Mouse (Mus musculus): Measurements from ENCODE around the gene Pex14. TPM values are rescaled to one million over a fixed set of nuclear protein-coding genes. Genes with fewer than 3 reads are reported as not detected.

The Pex14 gene
- polyA plus RNA-seq, 1 experiment from 2014 or later: 42.4 TPM

DNA sequence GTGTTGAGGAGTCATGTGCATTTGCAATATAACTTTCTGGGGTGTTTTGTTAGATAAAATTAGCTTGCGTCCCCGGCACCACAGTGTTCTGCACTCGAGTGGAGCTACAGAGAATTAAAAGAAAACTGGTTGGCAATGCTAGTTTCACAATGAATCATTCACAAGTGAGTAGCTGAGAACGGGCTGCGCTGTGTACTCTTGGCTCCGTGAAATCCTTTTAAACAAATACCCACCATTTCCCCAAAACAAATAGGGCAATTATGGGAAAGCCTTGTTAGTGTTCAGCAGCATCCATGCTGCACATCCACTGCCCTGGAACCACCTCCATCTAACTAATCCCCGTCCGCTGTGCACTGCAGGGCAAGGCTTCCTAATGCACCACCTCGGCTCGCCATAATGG is 74.4 kb downstream of the Pex14 start:
- no peaks in the 10 kb centered on the region for H3K27me3 ChIP-seq (ENCODE audit: control insufficient read depth, insufficient read depth, low read length)
- 85% methylated on average over 10 of the region's 10 CpGs for WGBS
- H3K36me3 ChIP-seq (ENCODE audit: control insufficient read depth, insufficient read depth, low read length): no peaks in the 10 kb centered on the region
- no peak overlapping the region for H3K4me3 ChIP-seq (ENCODE audit: low read length)
- no peak overlapping the region for H3K27ac ChIP-seq (ENCODE audit: low read depth, low read length)
- no peaks in the 10 kb centered on the region for H3K9me3 ChIP-seq (ENCODE audit: control insufficient read depth, low read length)
- no peak for ATAC-seq (ENCODE audit: low FRiP score, low TSS enrichment)
- H3K9ac ChIP-seq (ENCODE audit: low read depth, low read length): no peak overlapping the region
- H3K4me2 ChIP-seq (replicated peaks; ENCODE audit: low read depth, low read length): no peak overlapping the region
- peaks cover 14% of the 10 kb centered on the region; the same call in 1 of the 2 replicates for H3K4me1 ChIP-seq (ENCODE audit: control insufficient read depth, insufficient read depth, low read length)

DNA sequence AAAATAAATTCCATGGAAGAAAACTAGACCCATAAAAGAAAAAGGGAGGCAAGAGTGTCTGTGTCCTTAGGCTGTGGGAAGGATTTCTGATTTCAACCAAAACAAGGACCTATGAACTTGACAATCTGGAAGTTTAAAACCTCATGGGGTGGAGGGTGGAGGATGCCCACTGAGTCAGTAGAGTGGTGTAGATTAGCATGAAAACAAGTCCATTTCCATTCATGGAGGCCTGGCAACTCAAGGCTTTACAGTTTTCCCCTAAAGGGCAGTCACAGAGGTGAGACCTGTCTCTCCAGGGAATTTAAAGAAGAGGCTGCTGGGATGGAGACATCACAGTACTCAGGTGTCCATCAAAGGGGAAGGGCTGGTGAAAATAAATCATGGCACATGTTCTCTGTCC is 78.7 kb downstream of the Pex14 start:
- no peak overlapping the region for H3K27ac ChIP-seq (ENCODE audit: low read depth, low read length)
- H3K4me1 ChIP-seq (ENCODE audit: control insufficient read depth, insufficient read depth, low read length): 0 out of 2 replicates have a peak, but pooled peaks cover 7% of the 10 kb centered on the region
- no peak for ATAC-seq (ENCODE audit: low FRiP score, low TSS enrichment)
- no peaks in the 10 kb centered on the region for H3K36me3 ChIP-seq (ENCODE audit: control insufficient read depth, insufficient read depth, low read length)
- H3K27me3 ChIP-seq (ENCODE audit: control insufficient read depth, insufficient read depth, low read length): no peaks in the 10 kb centered on the region
- no peak overlapping the region for H3K4me2 ChIP-seq (replicated peaks; ENCODE audit: low read depth, low read length)
- H3K9ac ChIP-seq (ENCODE audit: low read depth, low read length): no peak overlapping the region
- no peaks in the 10 kb centered on the region for H3K9me3 ChIP-seq (ENCODE audit: control insufficient read depth, low read length)
- H3K4me3 ChIP-seq (ENCODE audit: low read length): no peak overlapping the region

GRCm38 (mm10) chr4:149019456-149019855 is 80.2 kb downstream of the Pex14 start:
- Histone ChIP-seq H3K4me1 (ENCODE audit: control insufficient read depth, insufficient read depth, low read length) (0 out of 2 replicates have a peak, but pooled peaks cover 7% of the 10 kb centered on the region), H3K4me3 (ENCODE audit: low read length) (no peak overlapping the region), H3K36me3 (ENCODE audit: control insufficient read depth, insufficient read depth, low read length) (no peaks in the 10 kb centered on the region), H3K4me2 (replicated peaks; ENCODE audit: low read depth, low read length) (no peak overlapping the region), H3K9ac (ENCODE audit: low read depth, low read length) (no peak overlapping the region), H3K27ac (ENCODE audit: low read depth, low read length) (no peak overlapping the region), H3K27me3 (ENCODE audit: control insufficient read depth, insufficient read depth, low read length) (no peaks in the 10 kb centered on the region), H3K9me3 (ENCODE audit: control insufficient read depth, low read length) (no peaks in the 10 kb centered on the region)
- 68% methylated on average over 6 of the region's 6 CpGs for WGBS
- ATAC-seq (ENCODE audit: low FRiP score, low TSS enrichment): no peak

- no peaks in the 10 kb centered on the region for H3K4me1 ChIP-seq (ENCODE audit: control insufficient read depth, insufficient read depth, low read length)
- no peak overlapping the region for H3K4me2 ChIP-seq (replicated peaks; ENCODE audit: low read depth, low read length)
- no peak overlapping the region for H3K9ac ChIP-seq (ENCODE audit: low read depth, low read length)
- no peaks in the 10 kb centered on the region for H3K9me3 ChIP-seq (ENCODE audit: control insufficient read depth, low read length)
- H3K27me3 ChIP-seq (ENCODE audit: control insufficient read depth, insufficient read depth, low read length): no peaks in the 10 kb centered on the region
- no peaks in the 10 kb centered on the region for H3K36me3 ChIP-seq (ENCODE audit: control insufficient read depth, insufficient read depth, low read length)
- 90% methylated on average over 6 of the region's 6 CpGs for whole genome bisulfite sequencing
- ATAC-seq (ENCODE audit: low FRiP score, low TSS enrichment): no peak
- H3K27ac ChIP-seq (ENCODE audit: low read depth, low read length): no peak overlapping the region
- no peak overlapping the region for H3K4me3 ChIP-seq (ENCODE audit: low read length)
Observed at GRCm38 (mm10) chr4:149006756-149007155, 92.9 kb downstream of the Pex14 start.

DNA sequence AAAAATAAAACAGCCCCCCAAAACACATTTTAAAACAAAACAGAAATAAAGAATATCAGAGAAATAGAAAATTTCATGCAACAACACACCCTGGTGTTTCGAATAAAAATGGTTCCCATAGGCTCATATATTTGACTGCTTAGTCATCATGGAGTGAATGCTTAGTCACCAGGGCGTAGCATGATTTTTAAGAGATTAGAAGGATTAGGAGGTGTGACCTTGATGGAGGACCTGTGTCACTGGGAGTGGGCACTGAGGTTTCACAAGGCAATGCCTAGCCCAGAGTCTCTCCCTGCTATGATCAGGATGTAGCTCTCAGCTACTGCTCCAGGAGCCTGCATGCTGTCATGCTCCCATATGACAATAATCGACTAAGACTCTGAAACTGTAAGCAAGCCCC is 93.6 kb downstream of the Pex14 start:
- Histone ChIP-seq H3K36me3 (ENCODE audit: control insufficient read depth, insufficient read depth, low read length) (no peaks in the 10 kb centered on the region), H3K27me3 (ENCODE audit: control insufficient read depth, insufficient read depth, low read length) (no peaks in the 10 kb centered on the region), H3K4me1 (ENCODE audit: control insufficient read depth, insufficient read depth, low read length) (no peaks in the 10 kb centered on the region), H3K4me2 (replicated peaks; ENCODE audit: low read depth, low read length) (no peak overlapping the region), H3K27ac (ENCODE audit: low read depth, low read length) (no peak overlapping the region), H3K4me3 (ENCODE audit: low read length) (no peak overlapping the region), H3K9ac (ENCODE audit: low read depth, low read length) (no peak overlapping the region), H3K9me3 (ENCODE audit: control insufficient read depth, low read length) (no peaks in the 10 kb centered on the region)
- WGBS: 93% methylated on average over 3 of the region's 3 CpGs
- no peak for ATAC-seq (ENCODE audit: low FRiP score, low TSS enrichment)

DNA sequence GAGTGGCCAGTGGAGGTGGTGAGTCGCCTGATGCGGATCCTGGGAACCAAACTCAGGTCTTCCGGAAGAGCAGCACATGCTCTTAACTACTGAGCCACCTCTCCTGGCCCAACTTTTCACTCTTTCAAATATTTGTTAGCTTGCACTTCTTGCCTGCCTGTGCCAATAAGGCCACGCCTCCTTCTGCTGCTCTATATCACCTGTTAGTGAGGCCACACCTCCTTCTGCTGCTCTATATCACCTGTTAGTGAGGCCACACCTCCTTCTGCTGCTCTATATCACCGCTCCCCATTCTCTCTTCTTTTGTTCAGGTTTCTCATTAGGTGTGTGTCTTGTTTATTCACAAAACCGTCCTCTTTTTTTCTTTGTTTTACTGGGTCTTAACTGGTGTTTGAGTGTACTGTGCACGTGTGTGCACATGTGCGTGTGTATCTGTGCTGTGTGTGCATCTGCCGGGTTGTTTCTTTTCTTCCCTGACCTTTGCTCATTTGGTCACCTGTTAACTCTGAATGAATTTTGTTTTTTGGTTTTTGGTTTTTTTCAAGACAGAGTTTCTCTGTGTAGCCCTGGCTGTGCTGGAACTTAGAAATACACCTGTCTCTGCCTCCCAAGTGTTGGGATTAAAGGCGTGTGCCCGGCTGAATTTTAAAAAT is 97.1 kb downstream of the Pex14 start:
- Histone ChIP-seq H3K9ac (ENCODE audit: low read depth, low read length) (no peak overlapping the region), H3K27me3 (ENCODE audit: control insufficient read depth, insufficient read depth, low read length) (no peaks in the 10 kb centered on the region), H3K9me3 (ENCODE audit: control insufficient read depth, low read length) (no peaks in the 10 kb centered on the region), H3K36me3 (ENCODE audit: control insufficient read depth, insufficient read depth, low read length) (no peaks in the 10 kb centered on the region), H3K4me1 (ENCODE audit: control insufficient read depth, insufficient read depth, low read length) (no peaks in the 10 kb centered on the region), H3K4me3 (ENCODE audit: low read length) (no peak overlapping the region), H3K27ac (ENCODE audit: low read depth, low read length) (no peak overlapping the region), H3K4me2 (replicated peaks; ENCODE audit: low read depth, low read length) (no peak overlapping the region)
- no peak for ATAC-seq (ENCODE audit: low FRiP score, low TSS enrichment)
- WGBS: 94% methylated on average over 11 of the region's 11 CpGs

GRCm38 (mm10) chr4:149001515-149001914 is 98.2 kb downstream of the Pex14 start:
- Histone ChIP-seq H3K4me2 (replicated peaks; ENCODE audit: low read depth, low read length) (no peak overlapping the region), H3K9me3 (ENCODE audit: control insufficient read depth, low read length) (no peaks in the 10 kb centered on the region), H3K36me3 (ENCODE audit: control insufficient read depth, insufficient read depth, low read length) (no peaks in the 10 kb centered on the region), H3K27ac (ENCODE audit: low read depth, low read length) (no peak overlapping the region), H3K4me3 (ENCODE audit: low read length) (no peak overlapping the region), H3K27me3 (ENCODE audit: control insufficient read depth, insufficient read depth, low read length) (no peaks in the 10 kb centered on the region), H3K9ac (ENCODE audit: low read depth, low read length) (no peak overlapping the region), H3K4me1 (ENCODE audit: control insufficient read depth, insufficient read depth, low read length) (no peaks in the 10 kb centered on the region)
- no peak for ATAC-seq (ENCODE audit: low FRiP score, low TSS enrichment)
- 82% methylated on average over 5 of the region's 5 CpGs for WGBS

DNA sequence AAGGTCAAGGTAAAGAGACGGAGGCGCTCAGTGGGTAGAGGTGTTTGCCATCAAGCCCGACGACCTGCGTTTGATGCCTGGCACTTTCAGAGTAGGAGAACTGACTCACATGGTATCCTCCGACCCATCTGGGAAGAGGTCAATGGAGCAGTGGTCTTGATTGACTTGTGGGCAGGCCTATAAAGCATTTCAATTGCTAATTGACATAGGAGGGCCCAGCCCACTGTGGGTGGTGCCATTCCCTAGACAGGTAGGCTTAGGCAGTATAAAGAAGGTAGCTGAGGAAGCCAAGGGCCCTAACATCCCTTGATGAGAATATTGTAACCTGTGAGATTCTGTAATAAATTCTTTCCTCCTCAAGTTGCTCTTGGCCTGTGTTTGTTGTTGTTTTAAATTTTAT is 98.9 kb downstream of the Pex14 start:
- H3K9me3 ChIP-seq (ENCODE audit: control insufficient read depth, low read length): no peaks in the 10 kb centered on the region
- H3K4me2 ChIP-seq (replicated peaks; ENCODE audit: low read depth, low read length): no peak overlapping the region
- no peak overlapping the region for H3K9ac ChIP-seq (ENCODE audit: low read depth, low read length)
- H3K27ac ChIP-seq (ENCODE audit: low read depth, low read length): no peak overlapping the region
- no peaks in the 10 kb centered on the region for H3K4me1 ChIP-seq (ENCODE audit: control insufficient read depth, insufficient read depth, low read length)
- WGBS: 88% methylated on average over 6 of the region's 6 CpGs
- ATAC-seq (ENCODE audit: low FRiP score, low TSS enrichment): no peak
- H3K36me3 ChIP-seq (ENCODE audit: control insufficient read depth, insufficient read depth, low read length): no peaks in the 10 kb centered on the region
- no peaks in the 10 kb centered on the region for H3K27me3 ChIP-seq (ENCODE audit: control insufficient read depth, insufficient read depth, low read length)
- H3K4me3 ChIP-seq (ENCODE audit: low read length): no peak overlapping the region

DNA sequence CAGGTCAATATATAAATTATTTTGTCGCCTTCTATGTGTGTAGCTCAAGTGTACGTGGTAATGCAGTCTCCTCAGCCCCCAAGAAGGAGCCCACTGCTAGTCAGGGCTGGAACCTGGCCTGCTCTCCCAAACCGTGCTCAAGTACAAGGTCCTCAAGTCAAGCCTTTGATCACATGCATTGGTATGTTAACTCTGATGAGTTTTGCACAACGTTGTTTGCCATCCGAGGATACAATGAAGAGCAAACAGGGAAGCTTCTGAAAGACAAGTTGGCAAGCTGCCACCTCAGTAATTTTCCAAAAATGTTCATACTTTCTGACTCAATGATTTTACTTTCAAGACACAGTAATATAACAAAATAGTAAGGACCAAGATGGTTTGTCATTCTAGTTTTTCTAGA is 105.7 kb downstream of the Pex14 start:
- no peak overlapping the region for H3K4me2 ChIP-seq (replicated peaks; ENCODE audit: low read depth, low read length)
- H3K27ac ChIP-seq (ENCODE audit: low read depth, low read length): no peak overlapping the region
- no peaks in the 10 kb centered on the region for H3K27me3 ChIP-seq (ENCODE audit: control insufficient read depth, insufficient read depth, low read length)
- no peaks in the 10 kb centered on the region for H3K9me3 ChIP-seq (ENCODE audit: control insufficient read depth, low read length)
- no peaks in the 10 kb centered on the region for H3K36me3 ChIP-seq (ENCODE audit: control insufficient read depth, insufficient read depth, low read length)
- H3K4me3 ChIP-seq (ENCODE audit: low read length): no peak overlapping the region
- peaks cover 17% of the 10 kb centered on the region for H3K4me1 ChIP-seq (ENCODE audit: control insufficient read depth, insufficient read depth, low read length)
- H3K9ac ChIP-seq (ENCODE audit: low read depth, low read length): no peak overlapping the region
- WGBS: 81% methylated on average over 5 of the region's 5 CpGs
- no peak for ATAC-seq (ENCODE audit: low FRiP score, low TSS enrichment)

All from kidney, embryonic 14.5 days (tissue).